Mouse (Mus musculus) liver, embryonic 13.5 days (tissue): ENCODE measurements around the gene Ets2. TPM values are rescaled to one million over a fixed set of nuclear protein-coding genes. Genes with fewer than 3 reads are reported as not detected.

Experiments used
- ATAC-seq: fragments of 200-750 bp; cut with Nextera tagmentation; 2 replicates; pipeline ENCODE4 v1.8.0; 2017; ENCODE audit warnings: low read depth, mild to moderate bottlenecking, moderate number of reproducible peaks, moderate library complexity
- DNase-seq: peaks from one replicate; pipeline ENCODE4 v3.0.0; 2022
- H3K27ac ChIP-seq: fragments of 300-500 bp; sonication (generic); 2 replicates; pipeline ENCODE4 v1.5.1; 2015; ENCODE audit warnings: moderate library complexity, mild to moderate bottlenecking, inconsistent platforms
- H3K27me3 ChIP-seq: fragments of 300-500 bp; sonication (generic); 2 replicates; pipeline ENCODE4 v1.6.1; 2015; ENCODE audit warnings: mild to moderate bottlenecking, inconsistent platforms
- H3K36me3 ChIP-seq: fragments of 300-500 bp; sonication (generic); 2 replicates; pipeline ENCODE4 v1.6.1; 2015; ENCODE audit warnings: mild to moderate bottlenecking, inconsistent platforms
- H3K4me1 ChIP-seq: fragments of 300-500 bp; sonication (generic); replicated peaks from 2 replicates; pipeline ENCODE4 v1.6.1; 2015; ENCODE audit warnings: inconsistent platforms
- H3K4me2 ChIP-seq: fragments of 300-500 bp; sonication (generic); 2 replicates; pipeline ENCODE4 v1.6.1; 2015; ENCODE audit warnings: inconsistent platforms, mild to moderate bottlenecking, moderate library complexity
- H3K4me3 ChIP-seq: fragments of 300-500 bp; sonication (generic); replicated peaks from 2 replicates; pipeline ENCODE4 v1.5.1; 2015; ENCODE audit warnings: mild to moderate bottlenecking, inconsistent platforms
- H3K9ac ChIP-seq: fragments of 300-500 bp; sonication (generic); 2 replicates; pipeline ENCODE4 v1.6.1; 2015; ENCODE audit warnings: mild to moderate bottlenecking, inconsistent platforms
- H3K9me3 ChIP-seq: fragments of 300-500 bp; sonication (generic); replicated peaks from 2 replicates; pipeline ENCODE4 v1.6.1; 2016; ENCODE audit warnings: inconsistent platforms
- WGBS: fragments of 180-500 bp; shearing (Covaris S2); methylation state at CpG from one replicate; pipeline ENCODE4 v1.1.7; 2015; ENCODE audit not compliant: insufficient replicate concordance; 5-methylcytosine and 5-hydroxymethylcytosine counted together
- polyA plus RNA-seq: library from polyadenylated mRNA; unstranded; fragments of >200 nt; fragmentation: Nextera tagmentation; extraction: Ambion mirVana; gene quantifications from 2 replicates; pipeline ENCODE4 v1.2.1, GENCODE M21; 2015

Gene Ets2
- polyA plus RNA-seq, 1 experiment from 2014 or later, result 10.2 TPM

DNA sequence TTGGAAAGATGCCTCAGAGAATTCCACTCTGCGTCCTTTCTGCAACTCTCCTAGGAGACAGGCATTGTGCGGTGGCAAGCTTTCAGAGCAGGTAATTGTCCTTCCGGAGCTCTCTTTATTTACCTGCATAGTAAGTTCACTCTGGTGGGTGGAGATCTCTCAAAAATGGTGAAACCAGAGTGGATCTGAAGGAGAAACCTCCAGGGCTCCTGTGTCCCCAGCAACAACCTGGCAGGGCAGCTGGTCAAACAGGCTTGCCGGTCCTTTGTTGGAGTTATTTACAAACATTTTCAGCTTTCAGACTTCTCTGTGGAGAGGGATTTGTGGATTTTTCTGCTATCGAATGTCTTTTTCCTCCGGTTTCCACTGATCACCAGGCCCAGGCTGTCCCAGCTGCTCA, 34.6 kb downstream of the Ets2 start:
- no peak for DNase-seq
- H3K4me1 ChIP-seq, result 0 out of 2 replicates have a peak, but pooled peaks cover 2% of the 10 kb centered on the region
- no peak overlapping the region for H3K9ac ChIP-seq
- ATAC-seq, result no peak
- H3K4me3 ChIP-seq, result no peak overlapping the region
- no peaks in the 10 kb centered on the region for H3K9me3 ChIP-seq
- no peaks in the 10 kb centered on the region for H3K27me3 ChIP-seq
- H3K36me3 ChIP-seq, result no peaks in the 10 kb centered on the region
- H3K27ac ChIP-seq, result no peak overlapping the region
- no peak overlapping the region for H3K4me2 ChIP-seq
- 84% methylated on average over 6 of the region's 6 CpGs for WGBS

- WGBS, result 62% methylated on average over 6 of the region's 6 CpGs
- Histone ChIP-seq H3K27me3 (no peaks in the 10 kb centered on the region), H3K27ac (no peak overlapping the region), H3K4me2 (no peak overlapping the region), H3K9me3 (no peaks in the 10 kb centered on the region), H3K36me3 (no peaks in the 10 kb centered on the region), H3K9ac (no peak overlapping the region), H3K4me3 (no peak overlapping the region), H3K4me1 (no peaks in the 10 kb centered on the region)
- ATAC-seq (no peak), DNase-seq (no peak)
Observed at GRCm38 (mm10) chr16:95739522-95739921, 37.6 kb downstream of the Ets2 start.

GRCm38 (mm10) chr16:95741358-95741757, 39.5 kb downstream of the Ets2 start:
- Histone ChIP-seq H3K9ac (no peak overlapping the region), H3K4me1 (no peaks in the 10 kb centered on the region), H3K4me3 (no peak overlapping the region), H3K36me3 (no peaks in the 10 kb centered on the region), H3K27ac (no peak overlapping the region), H3K4me2 (no peak overlapping the region), H3K27me3 (no peaks in the 10 kb centered on the region), H3K9me3 (no peaks in the 10 kb centered on the region)
- 82% methylated on average over 11 of the region's 11 CpGs for WGBS
- no peak for ATAC-seq
- no peak for DNase-seq

- DNase-seq, result no peak
- H3K27ac ChIP-seq, result no peak overlapping the region
- H3K4me1 ChIP-seq, result no peaks in the 10 kb centered on the region
- 75% methylated on average over 10 of the region's 10 CpGs for WGBS
- no peaks in the 10 kb centered on the region for H3K27me3 ChIP-seq
- H3K4me2 ChIP-seq, result no peak overlapping the region
- no peaks in the 10 kb centered on the region for H3K36me3 ChIP-seq
- no peak for ATAC-seq
- H3K9me3 ChIP-seq, result no peaks in the 10 kb centered on the region
- H3K4me3 ChIP-seq, result no peak overlapping the region
- H3K9ac ChIP-seq, result no peak overlapping the region
Observed at GRCm38 (mm10) chr16:95741915-95742739, 40.3 kb downstream of the Ets2 start.

- Histone ChIP-seq H3K9ac (no peak overlapping the region), H3K36me3 (no peaks in the 10 kb centered on the region), H3K9me3 (no peaks in the 10 kb centered on the region), H3K27ac (no peak overlapping the region), H3K4me3 (no peak overlapping the region), H3K27me3 (no peaks in the 10 kb centered on the region), H3K4me2 (no peak overlapping the region), H3K4me1 (no peaks in the 10 kb centered on the region)
- DNase-seq, result no peak
- 65% methylated on average over 6 of the region's 6 CpGs for WGBS
- no peak for ATAC-seq
Observed at GRCm38 (mm10) chr16:95742740-95743030, 40.8 kb downstream of the Ets2 start.

DNA sequence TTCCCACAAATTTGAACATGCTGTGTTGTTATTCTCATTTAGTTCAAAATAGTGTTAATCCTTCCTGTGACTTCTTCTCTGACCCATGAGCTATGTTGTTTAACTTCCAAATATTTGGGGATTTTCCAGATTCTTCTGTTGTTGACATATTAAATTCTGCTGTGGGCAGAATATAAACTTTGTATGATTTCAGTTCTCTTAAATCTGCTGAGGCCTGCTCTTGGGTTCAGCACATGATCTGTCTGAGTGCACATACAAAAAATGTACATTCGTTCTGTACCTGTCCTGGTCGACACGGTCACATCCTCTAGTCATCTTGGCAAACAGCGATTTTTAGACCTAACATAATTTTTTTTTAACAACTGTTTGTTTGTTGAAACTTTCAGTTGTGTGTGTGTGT, 41.2 kb downstream of the Ets2 start:
- H3K36me3 ChIP-seq, result no peaks in the 10 kb centered on the region
- no peak overlapping the region for H3K4me2 ChIP-seq
- DNase-seq (no peak), ATAC-seq (no peak)
- no peaks in the 10 kb centered on the region for H3K4me1 ChIP-seq
- no peak overlapping the region for H3K4me3 ChIP-seq
- no peaks in the 10 kb centered on the region for H3K9me3 ChIP-seq
- no peak overlapping the region for H3K27ac ChIP-seq
- H3K9ac ChIP-seq, result no peak overlapping the region
- no peaks in the 10 kb centered on the region for H3K27me3 ChIP-seq
- WGBS, result 65% methylated on average over 4 of the region's 4 CpGs

DNA sequence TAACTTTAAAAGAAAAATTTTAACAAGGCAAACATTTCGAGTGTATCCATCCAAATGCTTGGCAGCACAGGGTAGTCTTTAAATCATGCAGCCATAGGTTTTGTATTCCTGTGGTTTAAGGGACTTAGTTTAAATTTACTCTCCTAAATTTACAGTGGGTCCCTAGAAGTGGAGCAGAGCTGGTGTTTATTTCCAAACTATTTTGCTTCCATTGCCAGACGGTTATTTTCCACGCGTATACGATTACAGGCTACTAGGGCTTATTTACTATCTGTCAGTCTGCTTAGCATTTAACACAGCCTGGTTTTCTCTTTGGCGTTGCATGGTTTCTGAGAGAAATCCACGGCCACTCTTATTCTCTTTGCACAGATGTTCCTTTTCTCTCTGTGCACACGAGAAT, 42.9 kb downstream of the Ets2 start:
- no peaks in the 10 kb centered on the region for H3K9me3 ChIP-seq
- H3K9ac ChIP-seq, result no peak overlapping the region
- H3K27ac ChIP-seq, result no peak overlapping the region
- no peak overlapping the region for H3K4me2 ChIP-seq
- no peak overlapping the region for H3K4me3 ChIP-seq
- no peak for DNase-seq
- no peaks in the 10 kb centered on the region; the same call in 1 of the 2 replicates for H3K4me1 ChIP-seq
- H3K27me3 ChIP-seq, result no peaks in the 10 kb centered on the region
- no peaks in the 10 kb centered on the region for H3K36me3 ChIP-seq
- no peak for ATAC-seq
- WGBS, result 69% methylated on average over 8 of the region's 8 CpGs

DNA sequence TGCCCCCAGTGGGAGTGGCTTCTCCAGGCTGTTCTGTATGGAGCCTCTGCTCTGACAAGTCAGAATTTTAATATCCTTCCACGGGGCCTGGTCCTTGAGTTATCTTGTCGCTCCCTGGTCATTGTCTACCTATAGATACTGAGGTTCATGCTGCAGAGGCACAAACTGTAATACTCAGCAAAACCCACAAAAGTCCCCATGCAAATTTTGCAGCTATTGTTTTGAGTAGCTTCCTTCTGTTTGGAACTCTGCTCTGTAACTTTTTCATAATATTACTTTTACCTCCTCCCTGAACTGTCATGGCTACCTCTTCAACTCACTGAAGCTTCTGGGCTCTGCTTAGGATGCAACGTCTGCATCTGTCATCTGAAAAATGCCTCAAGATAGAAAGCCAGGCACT, 43.8 kb downstream of the Ets2 start:
- no peak for DNase-seq
- no peak overlapping the region for H3K4me3 ChIP-seq
- no peak overlapping the region for H3K27ac ChIP-seq
- ATAC-seq, result no peak
- no peak overlapping the region for H3K9ac ChIP-seq
- peaks cover 8% of the 10 kb centered on the region for H3K4me1 ChIP-seq
- no peaks in the 10 kb centered on the region for H3K9me3 ChIP-seq
- no peaks in the 10 kb centered on the region for H3K36me3 ChIP-seq
- H3K27me3 ChIP-seq, result no peaks in the 10 kb centered on the region
- WGBS, result 49% methylated on average over 3 of the region's 3 CpGs
- no peak overlapping the region for H3K4me2 ChIP-seq

DNA sequence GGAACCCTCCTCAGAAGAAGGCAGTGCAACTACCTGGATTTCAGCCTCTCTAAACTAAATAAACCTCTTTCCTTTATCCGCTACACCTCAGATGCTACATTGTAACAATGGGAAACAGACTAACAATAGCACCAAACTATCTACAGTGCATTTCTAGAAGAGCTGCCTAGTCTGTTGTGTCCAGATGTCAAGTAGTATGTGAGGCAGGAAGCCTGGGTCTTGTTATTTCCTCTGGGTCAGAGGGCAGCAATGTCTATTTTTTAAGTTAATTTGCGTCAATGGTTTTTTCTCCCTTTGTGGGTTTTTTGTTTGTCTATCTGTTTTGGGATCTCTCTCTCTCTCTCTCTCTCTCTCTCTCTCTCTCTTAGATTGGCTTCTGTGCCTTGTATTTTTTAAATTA, 44.7 kb downstream of the Ets2 start:
- Histone ChIP-seq H3K9ac (no peak overlapping the region), H3K4me2 (no peak overlapping the region), H3K4me3 (no peak overlapping the region), H3K27me3 (no peaks in the 10 kb centered on the region), H3K9me3 (no peaks in the 10 kb centered on the region), H3K4me1 (peaks cover 9% of the 10 kb centered on the region), H3K36me3 (no peaks in the 10 kb centered on the region), H3K27ac (no peak overlapping the region)
- ATAC-seq, result no peak
- no peak for DNase-seq
- WGBS, result 47% methylated on average over 2 of the region's 2 CpGs

DNA sequence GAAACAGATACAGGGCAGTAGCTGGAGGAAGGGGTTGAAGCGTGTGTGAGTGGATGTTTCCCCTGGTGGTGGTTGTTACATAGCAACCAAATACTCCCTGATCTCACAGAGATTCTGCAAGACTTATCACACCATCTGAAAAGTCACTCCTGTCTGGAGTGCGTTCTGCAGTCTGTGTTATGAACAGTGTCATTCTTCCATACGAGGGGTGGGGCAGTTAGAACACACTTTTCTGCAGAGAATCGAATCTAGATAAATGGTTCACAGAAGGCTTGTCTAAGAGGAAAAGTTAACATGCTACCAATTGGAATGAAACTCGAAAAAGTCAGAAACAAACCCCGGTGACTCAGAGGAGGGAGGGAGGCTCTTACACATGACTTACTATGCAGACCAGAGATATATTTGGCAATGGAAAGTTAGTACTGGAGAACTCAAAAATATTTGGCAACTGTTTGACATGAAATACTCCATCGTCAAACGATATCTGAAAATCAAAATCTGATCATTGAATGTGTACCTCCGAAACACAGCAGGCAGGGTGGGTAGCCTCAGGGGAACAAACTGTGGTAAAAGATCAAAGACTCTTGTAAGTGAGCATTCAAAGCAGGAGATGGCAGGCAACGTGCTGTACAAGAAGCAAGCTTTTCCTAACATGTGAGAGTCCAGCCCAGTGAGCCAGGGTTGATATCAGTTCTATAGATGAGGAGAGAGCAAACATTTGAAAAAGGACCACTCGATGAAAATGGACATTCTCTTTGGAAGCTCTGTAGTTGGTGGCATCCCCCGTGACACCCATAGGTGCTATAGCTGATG, 47.6 kb downstream of the Ets2 start:
- Histone ChIP-seq H3K9ac (no peak overlapping the region), H3K4me3 (no peak overlapping the region), H3K36me3 (no peaks in the 10 kb centered on the region), H3K9me3 (no peaks in the 10 kb centered on the region), H3K4me1 (peaks cover 14% of the 10 kb centered on the region), H3K4me2 (no peak overlapping the region), H3K27ac (no peak overlapping the region), H3K27me3 (no peaks in the 10 kb centered on the region)
- 56% methylated on average over 12 of the region's 12 CpGs for WGBS
- ATAC-seq (no peak), DNase-seq (no peak)

- no peak for DNase-seq
- 54% methylated on average over 6 of the region's 6 CpGs for WGBS
- Histone ChIP-seq H3K27ac (no peak overlapping the region), H3K27me3 (no peaks in the 10 kb centered on the region), H3K9me3 (no peaks in the 10 kb centered on the region), H3K9ac (no peak overlapping the region), H3K4me3 (no peak overlapping the region), H3K4me1 (peaks cover 14% of the 10 kb centered on the region), H3K36me3 (no peaks in the 10 kb centered on the region), H3K4me2 (no peak overlapping the region)
- ATAC-seq, result no peak
Observed at GRCm38 (mm10) chr16:95750211-95750629, 48.3 kb downstream of the Ets2 start.

GRCm38 (mm10) chr16:95752502-95752901, 50.6 kb downstream of the Ets2 start:
- no peak overlapping the region for H3K9ac ChIP-seq
- 65% methylated on average over 9 of the region's 9 CpGs for WGBS
- no peak for DNase-seq

More at GRCm38 (mm10) chr16:95752502-95752901, 50.6 kb downstream of the Ets2 start:
- Histone ChIP-seq H3K4me3 (no peak overlapping the region), H3K36me3 (no peaks in the 10 kb centered on the region), H3K27ac (no peak overlapping the region), H3K4me1 (peaks cover 14% of the 10 kb centered on the region), H3K4me2 (no peak overlapping the region), H3K27me3 (no peaks in the 10 kb centered on the region), H3K9me3 (no peaks in the 10 kb centered on the region)
- no peak for ATAC-seq
